Mouse (Mus musculus): ENCODE measurements at regions not wholly inside any gene's neighbourhood (a gene's known extent, or its start where the extent isn't known, plus 50 kb on each side); places are given as distances from the start of the nearest gene placed in this dataset.

DNA sequence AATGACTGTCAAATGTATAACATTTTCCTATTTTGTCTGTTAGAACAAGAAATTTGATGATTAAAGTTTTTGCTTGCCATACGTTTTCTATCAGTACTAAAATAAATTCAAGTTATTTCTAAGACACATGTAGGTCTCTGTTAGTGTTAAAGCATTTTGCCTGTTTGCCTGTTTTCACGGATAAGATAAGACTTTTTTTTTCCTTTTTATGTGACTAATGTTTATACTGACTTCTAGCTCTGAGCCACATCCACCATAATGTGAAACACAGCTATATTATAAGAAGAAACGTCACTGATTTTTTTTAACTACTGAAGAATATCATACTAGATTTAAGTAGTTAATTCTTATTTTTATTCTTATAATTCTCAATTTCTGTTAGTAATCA, 1012.6 kb downstream of the Cdh8 start:
- Histone ChIP-seq H3K4me3 (no peak overlapping the region), H3K27ac (no peak overlapping the region)
- no peak for DNase-seq (ENCODE audit: low spot score in 2 of 2)
- TF ChIP-seq CTCF (conservative IDR thresholded peaks at IDR 0.05): no peak

DNA sequence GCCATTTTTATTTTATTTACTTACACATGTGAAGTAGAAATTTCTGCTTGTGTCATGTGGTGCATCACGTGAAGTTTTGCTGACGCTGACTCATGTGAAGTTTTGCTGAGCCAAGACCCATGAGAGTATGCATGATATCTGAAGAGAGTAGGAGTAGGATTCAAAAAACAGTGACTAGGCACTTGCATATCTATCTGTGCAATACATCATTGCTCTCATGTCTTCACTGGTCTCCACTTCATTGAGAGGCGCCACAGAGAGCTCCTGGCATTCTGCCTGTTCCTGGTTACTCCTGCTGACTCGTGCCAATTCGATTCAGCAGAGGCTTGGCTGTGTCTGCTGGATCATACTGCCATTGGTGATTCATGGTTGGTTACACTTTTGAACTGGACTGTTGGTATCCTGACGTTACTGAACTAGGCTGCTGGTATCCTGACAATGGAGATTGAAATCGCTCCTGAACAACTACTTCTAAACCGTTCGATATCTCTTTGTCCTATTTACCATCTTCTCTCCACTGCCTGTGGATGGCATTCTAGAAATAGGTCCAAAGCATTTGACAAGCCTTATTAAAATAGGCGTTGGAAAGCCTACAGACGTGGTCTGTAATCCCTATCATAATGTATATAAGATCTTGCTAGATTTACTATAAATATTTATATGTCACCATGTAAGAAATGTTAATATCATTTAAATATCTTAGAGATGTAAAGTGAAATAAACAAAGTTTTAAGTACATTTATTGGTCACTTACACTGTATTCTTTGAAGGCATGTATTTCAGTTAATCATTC, 1013.2 kb downstream of the Cdh8 start:
- H3K27ac ChIP-seq: no peak overlapping the region
- no peak overlapping the region for H3K4me3 ChIP-seq
- DNase-seq (ENCODE audit: low spot score in 2 of 2): no peak
- TF ChIP-seq CTCF (conservative IDR thresholded peaks at IDR 0.05): no peak

DNA sequence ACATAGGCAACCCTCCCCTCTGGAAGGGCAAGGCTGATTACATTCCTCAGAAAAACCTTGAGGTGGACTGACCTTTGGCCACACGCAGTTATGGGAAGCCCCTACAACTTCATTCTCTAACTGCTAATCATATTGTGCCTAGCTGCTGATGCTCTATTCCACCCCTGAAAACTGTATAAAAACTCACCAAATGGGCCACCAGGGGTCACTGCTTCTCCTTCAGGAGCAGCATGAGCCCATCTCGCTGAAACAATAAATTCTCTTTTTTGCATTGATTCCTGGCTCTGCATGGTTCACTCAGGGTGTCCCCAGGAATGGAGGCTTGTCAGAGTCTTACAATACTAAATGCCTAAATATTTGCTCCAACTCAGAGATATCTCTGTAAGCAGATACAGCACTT, 1034.5 kb downstream of the Cdh8 start:
- H3K4me3 ChIP-seq: no peak overlapping the region
- DNase-seq (ENCODE audit: low spot score in 2 of 2): no peak
- peak; percentile 59 for TF ChIP-seq CTCF (conservative IDR thresholded peaks at IDR 0.05)
- no peak overlapping the region for H3K27ac ChIP-seq

GRCm38 (mm10) chr8:98380387-98380786, 1035.9 kb downstream of the Cdh8 start:
- Histone ChIP-seq H3K27ac (no peak overlapping the region), H3K4me3 (no peak overlapping the region)
- peak in 1 of 2 experiments; percentile 18 for DNase-seq (ENCODE audit: low spot score in 2 of 2)
- no peak for TF ChIP-seq CTCF (conservative IDR thresholded peaks at IDR 0.05)

DNA sequence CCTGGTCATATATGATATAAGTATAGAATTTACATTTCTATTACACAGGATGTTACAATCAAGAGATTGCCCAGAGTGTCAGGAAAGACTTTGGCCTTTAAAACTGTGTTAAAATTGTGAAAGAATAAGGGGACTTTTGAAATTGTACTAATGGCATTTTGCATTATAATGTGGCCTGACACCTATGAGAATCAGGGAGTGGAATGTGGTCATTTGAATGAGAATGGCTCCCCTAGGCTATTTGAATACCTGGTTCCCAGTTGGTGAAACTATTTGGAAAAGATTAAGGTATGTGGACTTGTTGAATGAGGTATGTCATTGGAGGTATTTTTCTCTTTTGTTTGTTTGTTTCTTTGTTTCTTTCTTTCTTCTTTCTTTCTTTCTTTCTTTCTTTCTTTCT, 1038.5 kb downstream of the Cdh8 start:
- no peak for DNase-seq (ENCODE audit: low spot score in 2 of 2)
- TF ChIP-seq CTCF (conservative IDR thresholded peaks at IDR 0.05): no peak
- H3K27ac ChIP-seq: no peak overlapping the region
- no peak overlapping the region for H3K4me3 ChIP-seq

DNA sequence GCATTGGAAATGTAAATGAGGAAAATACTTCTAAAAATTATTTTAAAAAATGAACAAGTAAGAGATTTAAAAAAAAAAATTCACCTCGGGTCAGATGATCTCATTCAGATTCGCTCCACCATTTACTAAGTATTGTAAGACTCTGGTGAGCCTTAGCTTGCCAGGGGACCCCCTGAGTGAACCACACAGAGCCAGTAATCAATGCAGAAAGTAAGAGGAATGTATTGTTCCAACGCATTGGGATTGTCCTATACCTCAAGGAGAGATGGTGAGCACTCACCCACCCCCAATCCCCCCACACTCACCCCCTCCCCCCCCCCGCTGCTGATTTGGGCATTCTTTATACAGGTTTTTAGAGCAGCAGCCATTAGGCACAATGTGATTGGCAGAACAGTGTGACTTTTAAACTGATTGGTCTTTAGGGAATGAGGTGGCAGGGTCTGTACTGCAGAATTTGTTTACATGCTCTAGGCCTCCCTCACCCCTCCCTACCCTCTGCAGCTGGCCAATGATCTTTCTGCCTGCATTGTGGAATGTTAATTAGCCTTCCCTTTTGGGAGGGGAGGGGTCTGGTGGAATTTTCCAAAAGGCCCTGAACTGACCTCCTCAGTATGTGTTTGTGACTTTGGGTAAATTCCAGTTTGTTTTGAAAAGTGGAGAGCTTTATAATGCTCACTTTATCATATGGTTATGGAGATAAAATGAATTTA, 1043.4 kb downstream of the Cdh8 start:
- TF ChIP-seq CTCF (conservative IDR thresholded peaks at IDR 0.05): no peak
- DNase-seq (ENCODE audit: low spot score in 2 of 2): no peak
- H3K4me3 ChIP-seq: no peak overlapping the region
- H3K27ac ChIP-seq: no peak overlapping the region

- Histone ChIP-seq H3K4me3 (no peak overlapping the region), H3K27ac (no peak overlapping the region)
- TF ChIP-seq CTCF (conservative IDR thresholded peaks at IDR 0.05): no peak
- DNase-seq (ENCODE audit: low spot score in 2 of 2): no peak
These were observed 1050.7 kb downstream of the Cdh8 start for GRCm38 (mm10) chr8:98365378-98366095.

- H3K27ac ChIP-seq: no peak overlapping the region
- H3K4me3 ChIP-seq: no peak overlapping the region
- no peak for TF ChIP-seq CTCF (conservative IDR thresholded peaks at IDR 0.05)
- no peak for DNase-seq (ENCODE audit: low spot score in 2 of 2)
These were observed 1079.0 kb downstream of the Cdh8 start for GRCm38 (mm10) chr8:98337279-98337678.

DNA sequence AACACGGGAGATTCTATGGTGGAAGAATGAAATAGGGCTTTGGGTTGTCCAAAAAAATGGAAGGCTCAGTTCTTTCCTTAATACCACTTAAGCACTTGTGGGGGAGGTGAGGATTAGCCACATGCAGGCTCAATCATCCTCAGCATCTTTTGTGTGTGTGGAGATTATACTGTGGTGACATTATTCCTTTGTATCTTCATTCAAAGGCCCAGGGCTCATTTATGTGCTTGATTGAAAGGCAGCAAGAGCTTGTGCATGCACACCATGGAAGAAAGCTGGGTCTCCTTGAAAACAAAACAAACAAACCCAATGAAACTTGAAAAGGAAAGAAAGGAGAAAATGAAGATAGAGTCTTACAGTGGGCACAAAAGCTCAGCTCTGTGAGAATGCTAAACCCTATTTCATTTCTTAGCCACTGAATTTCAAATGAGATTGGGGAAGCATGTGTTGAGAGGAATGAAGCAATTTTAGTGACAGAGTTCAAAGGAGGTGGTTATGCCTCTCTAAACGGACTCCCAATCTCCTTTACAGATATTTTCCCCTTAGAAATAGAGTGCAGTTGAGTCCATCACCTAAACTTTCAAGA, 1106.8 kb downstream of the Cdh8 start:
- DNase-seq (ENCODE audit: low spot score in 2 of 2): no peak
- Histone ChIP-seq H3K4me3 (no peak overlapping the region), H3K27ac (no peak overlapping the region)
- no peak for TF ChIP-seq CTCF (conservative IDR thresholded peaks at IDR 0.05)

GRCm38 (mm10) chr8:98294975-98295374, 1121.3 kb downstream of the Cdh8 start:
- Histone ChIP-seq H3K27ac (no peak overlapping the region), H3K4me3 (no peak overlapping the region)
- DNase-seq (ENCODE audit: low spot score in 2 of 2): no peak
- no peak for TF ChIP-seq CTCF (conservative IDR thresholded peaks at IDR 0.05)

GRCm38 (mm10) chr8:98260281-98260680, 1156.0 kb downstream of the Cdh8 start:
- no peak overlapping the region for H3K4me3 ChIP-seq
- no peak overlapping the region for H3K27ac ChIP-seq
- TF ChIP-seq CTCF (conservative IDR thresholded peaks at IDR 0.05): no peak
- peak in 1 of 2 experiments; percentile 7 for DNase-seq (ENCODE audit: low spot score in 2 of 2)

GRCm38 (mm10) chr8:98243328-98243926, 1172.8 kb downstream of the Cdh8 start:
- Histone ChIP-seq H3K4me3 (no peak overlapping the region), H3K27ac (no peak overlapping the region)
- no peak for TF ChIP-seq CTCF (conservative IDR thresholded peaks at IDR 0.05)
- DNase-seq (ENCODE audit: low spot score in 2 of 2): no peak

- no peak for TF ChIP-seq CTCF (conservative IDR thresholded peaks at IDR 0.05)
- Histone ChIP-seq H3K4me3 (no peak overlapping the region), H3K27ac (no peak overlapping the region)
- no peak for DNase-seq (ENCODE audit: low spot score in 2 of 2)
These were observed 1202.3 kb downstream of the Cdh8 start for GRCm38 (mm10) chr8:98214019-98214418.
